Mouse (Mus musculus): Measurements from ENCODE around the gene Slain1. TPM values are rescaled to one million over a fixed set of nuclear protein-coding genes. Genes with fewer than 3 reads are reported as not detected.

Slain1 gene
- polyA plus RNA-seq, 1 experiment from 2014 or later = 15.4 TPM

DNA sequence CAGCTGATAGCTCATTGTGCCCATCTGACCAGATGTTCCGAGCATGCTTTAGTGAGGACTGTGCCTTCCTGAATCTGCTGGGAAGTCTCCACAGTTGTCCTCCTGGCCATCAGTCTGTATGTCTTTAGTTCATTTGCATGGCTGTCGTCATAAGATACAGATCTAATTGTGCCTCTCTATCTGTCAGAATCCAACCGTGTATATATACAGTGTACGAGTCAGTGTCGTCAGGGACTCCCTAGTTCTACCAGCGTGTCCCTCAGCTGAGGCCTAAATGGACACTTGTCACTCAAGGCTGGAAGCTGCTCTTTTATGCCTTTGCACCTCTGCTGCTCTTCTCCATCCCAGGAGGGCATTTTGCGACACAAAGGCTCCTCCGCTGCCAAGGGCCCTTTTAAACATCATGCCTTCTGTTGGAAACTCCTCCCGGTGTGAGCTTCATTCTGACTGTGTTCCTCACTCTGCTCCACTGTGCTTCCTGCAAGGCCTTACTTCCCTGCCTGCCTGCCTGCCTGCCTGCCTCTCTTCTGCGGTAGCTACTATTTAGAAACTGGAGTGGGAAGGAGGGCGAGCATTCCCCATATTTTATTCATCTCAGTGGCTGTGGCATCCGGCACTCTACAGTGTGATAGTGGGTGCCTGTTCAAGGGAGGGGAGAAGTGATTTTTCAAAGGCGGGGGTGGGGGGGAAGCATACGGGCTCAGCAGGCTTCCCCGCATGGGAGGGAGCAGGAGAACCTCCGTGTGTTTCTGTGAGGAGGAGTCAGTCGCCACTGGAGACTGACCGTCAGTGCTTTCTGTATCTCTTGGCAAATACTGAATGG is 29.6 kb downstream of the Slain1 start:
- H3K9me3 ChIP-seq = no peaks in the 10 kb centered on the region
- H3K9ac ChIP-seq = peak overlapping the region; percentile 60
- H3K27ac ChIP-seq = peak overlapping the region; percentile 86
- no peaks in the 10 kb centered on the region for H3K27me3 ChIP-seq
- H3K4me3 ChIP-seq = peak overlapping the region; percentile 16
- no peaks in the 10 kb centered on the region for H3K36me3 ChIP-seq
- peak; percentile 72 for ATAC-seq (ENCODE audit: low FRiP score)
- peak overlapping the region; percentile 41 for H3K4me2 ChIP-seq
- WGBS = 16% methylated on average over 18 of the region's 18 CpGs
- peaks cover 55% of the 10 kb centered on the region for H3K4me1 ChIP-seq (replicated peaks)

DNA sequence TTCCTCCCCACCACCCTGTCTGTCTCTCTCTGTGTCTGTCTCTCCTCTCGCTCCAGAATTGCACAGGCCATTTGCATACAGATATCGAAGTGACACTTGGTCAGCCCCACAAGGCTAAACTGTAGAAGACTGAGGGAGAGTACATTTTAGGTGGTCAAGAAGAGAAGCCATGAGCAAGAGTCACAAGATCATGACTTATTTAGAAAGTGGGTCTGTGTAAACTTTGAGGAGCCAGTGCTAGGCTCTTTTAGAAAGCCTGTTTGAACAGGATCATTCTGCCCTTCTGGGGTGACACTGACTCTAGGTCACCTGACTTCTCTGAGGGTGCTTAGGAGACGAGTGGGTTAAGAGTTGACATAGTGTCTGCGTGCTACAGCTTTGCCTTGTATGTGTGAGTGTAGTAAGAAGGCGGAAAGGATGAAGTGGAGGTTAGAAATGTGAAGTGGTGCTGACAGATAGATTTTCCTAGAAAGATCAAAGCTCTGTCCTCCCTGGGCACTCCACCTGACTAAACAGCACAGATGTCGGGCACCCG is 30.3 kb downstream of the Slain1 start:
- Histone ChIP-seq H3K27ac (peak overlapping the region; percentile 86), H3K4me2 (peak overlapping the region; percentile 41), H3K27me3 (no peaks in the 10 kb centered on the region), H3K4me1 (replicated peaks) (peaks cover 55% of the 10 kb centered on the region), H3K36me3 (no peaks in the 10 kb centered on the region), H3K9me3 (no peaks in the 10 kb centered on the region), H3K4me3 (no peak overlapping the region), H3K9ac (peak overlapping the region; percentile 60)
- 63% methylated on average over 7 of the region's 7 CpGs for WGBS
- 0 out of 2 replicates have a peak, but pooled peaks have one; percentile 16 for ATAC-seq (ENCODE audit: low FRiP score)

- WGBS = 37% methylated on average over 9 of the region's 9 CpGs
These were observed 32.8 kb downstream of the Slain1 start for GRCm38 (mm10) chr14:103682633-103683390.

GRCm38 (mm10) chr14:103686994-103687393 is 37.0 kb downstream of the Slain1 start:
- 99% methylated on average over 2 of the region's 2 CpGs for WGBS
- Histone ChIP-seq H3K4me3 (no peak overlapping the region), H3K27me3 (no peaks in the 10 kb centered on the region), H3K4me1 (replicated peaks) (peaks cover 15% of the 10 kb centered on the region), H3K36me3 (peaks cover 30% of the 10 kb centered on the region), H3K4me2 (no peak overlapping the region), H3K27ac (no peak overlapping the region), H3K9ac (no peak overlapping the region), H3K9me3 (no peaks in the 10 kb centered on the region)
- no peak for ATAC-seq (ENCODE audit: low FRiP score)

More at GRCm38 (mm10) chr14:103682633-103683390, 32.8 kb downstream of the Slain1 start:
- no peak overlapping the region for H3K4me3 ChIP-seq
- peaks cover 12% of the 10 kb centered on the region for H3K36me3 ChIP-seq
- no peaks in the 10 kb centered on the region for H3K9me3 ChIP-seq
- H3K27me3 ChIP-seq = no peaks in the 10 kb centered on the region
- H3K9ac ChIP-seq = no peak overlapping the region
- H3K27ac ChIP-seq = no peak overlapping the region
- no peak for ATAC-seq (ENCODE audit: low FRiP score)
- H3K4me1 ChIP-seq (replicated peaks) = peaks cover 55% of the 10 kb centered on the region
- H3K4me2 ChIP-seq = no peak overlapping the region; the same call in 1 of the 2 replicates

GRCm38 (mm10) chr14:103694295-103694694 is 44.3 kb downstream of the Slain1 start:
- Histone ChIP-seq H3K9ac (no peak overlapping the region), H3K4me1 (replicated peaks) (no peaks in the 10 kb centered on the region), H3K4me2 (no peak overlapping the region), H3K27ac (no peak overlapping the region), H3K4me3 (no peak overlapping the region), H3K9me3 (no peaks in the 10 kb centered on the region; the same call in 1 of the 2 replicates), H3K27me3 (no peaks in the 10 kb centered on the region), H3K36me3 (peaks cover 36% of the 10 kb centered on the region)
- peak; percentile 57; the same call in 1 of the 2 replicates for ATAC-seq (ENCODE audit: low FRiP score)
- WGBS = 54% methylated on average over 1 of the region's 1 CpGs

DNA sequence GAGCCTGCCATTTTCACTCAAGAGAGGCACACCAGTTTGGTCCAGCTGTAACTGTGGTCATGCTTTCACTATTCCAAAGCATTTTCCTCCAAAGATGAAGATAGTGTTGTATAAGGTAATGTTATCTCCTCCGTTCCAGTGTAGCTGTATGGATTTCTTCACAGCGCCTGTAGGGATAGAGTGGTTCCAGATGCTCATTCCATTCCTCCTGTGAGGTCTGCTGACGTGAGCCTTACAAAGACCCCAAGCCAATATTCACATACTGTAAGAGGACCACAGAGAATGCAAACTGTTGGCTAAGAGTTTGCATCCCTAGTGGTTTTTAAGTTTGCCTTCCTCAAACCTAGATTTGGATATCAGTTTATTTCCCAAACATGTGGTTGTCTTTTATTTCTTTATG is 45.6 kb downstream of the Slain1 start:
- 78% methylated on average over 3 of the region's 3 CpGs for WGBS

DNA sequence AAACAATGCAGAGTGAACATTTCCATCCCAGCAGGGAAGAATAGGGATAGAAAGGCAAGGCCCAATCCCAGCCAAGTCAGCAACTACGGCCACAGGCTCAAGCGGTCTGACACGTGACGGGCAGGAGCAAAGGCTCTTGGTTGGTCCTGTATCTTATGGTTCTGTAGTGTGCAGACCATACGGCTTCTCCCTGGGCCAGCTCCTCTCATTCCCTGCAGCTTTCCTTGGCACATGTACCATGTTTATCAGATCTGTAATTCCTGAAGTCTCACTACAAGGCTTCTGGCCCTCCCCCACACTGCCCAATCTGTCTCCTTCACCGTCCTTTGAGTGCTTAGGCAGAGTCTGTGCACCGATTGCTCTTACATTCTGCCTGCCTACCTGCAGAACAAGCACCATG is 47.1 kb downstream of the Slain1 start:
- peaks cover 48% of the 10 kb centered on the region for H3K36me3 ChIP-seq
- no peak overlapping the region for H3K27ac ChIP-seq
- ATAC-seq (ENCODE audit: low FRiP score) = no peak
- H3K4me1 ChIP-seq (replicated peaks) = no peaks in the 10 kb centered on the region
- H3K4me3 ChIP-seq = no peak overlapping the region
- no peaks in the 10 kb centered on the region for H3K27me3 ChIP-seq
- no peak overlapping the region for H3K9ac ChIP-seq
- H3K4me2 ChIP-seq = no peak overlapping the region
- 92% methylated on average over 7 of the region's 7 CpGs for WGBS
- no peaks in the 10 kb centered on the region; the same call in 1 of the 2 replicates for H3K9me3 ChIP-seq

More for the DNA sequence above, 45.6 kb downstream of the Slain1 start:
- Histone ChIP-seq H3K36me3 (peaks cover 37% of the 10 kb centered on the region), H3K4me2 (no peak overlapping the region), H3K27ac (no peak overlapping the region), H3K9ac (no peak overlapping the region), H3K4me3 (no peak overlapping the region), H3K4me1 (replicated peaks) (no peaks in the 10 kb centered on the region), H3K27me3 (no peaks in the 10 kb centered on the region), H3K9me3 (no peaks in the 10 kb centered on the region; the same call in 1 of the 2 replicates)
- ATAC-seq (ENCODE audit: low FRiP score) = no peak

DNA sequence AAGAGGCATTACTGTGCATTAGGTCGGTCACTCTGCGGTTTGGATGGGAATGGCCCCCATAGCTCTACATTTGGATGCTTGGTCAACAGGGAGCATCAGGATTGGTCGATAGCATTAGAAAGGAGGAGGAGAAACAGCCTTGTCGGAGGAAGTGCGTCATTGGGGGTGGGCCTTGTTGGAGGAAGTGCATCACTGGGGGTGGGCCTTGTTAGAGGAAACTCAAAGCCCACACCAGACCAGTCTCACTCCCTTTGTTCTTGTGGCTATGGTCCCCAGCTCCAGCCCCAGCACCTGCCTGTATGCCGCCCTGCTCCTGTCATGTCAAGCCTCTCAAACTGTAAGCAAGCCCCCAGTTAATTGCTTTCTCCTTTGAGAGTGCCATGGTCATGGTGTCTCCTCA is 49.3 kb downstream of the Slain1 start:
- WGBS = 94% methylated on average over 6 of the region's 6 CpGs

DNA sequence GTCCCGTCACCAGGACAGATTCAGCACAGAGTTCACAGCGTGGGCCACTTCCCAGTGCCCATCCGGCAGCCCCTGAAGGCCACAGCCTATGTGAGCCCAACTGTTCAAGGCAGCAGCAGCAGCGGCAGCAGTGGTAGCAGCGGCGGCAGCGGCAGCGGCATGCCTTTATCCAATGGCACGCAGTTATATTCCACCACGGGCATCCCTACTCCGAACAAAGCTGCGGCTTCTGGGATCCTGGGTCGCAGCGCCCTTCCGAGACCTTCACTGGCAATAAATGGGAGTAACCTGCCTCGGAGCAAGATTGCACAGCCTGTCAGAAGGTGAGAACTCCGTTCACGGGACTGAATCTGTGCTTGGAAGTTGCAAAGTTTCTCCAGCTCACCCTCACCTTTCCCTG is 52.5 kb downstream of the Slain1 start:
- WGBS = 95% methylated on average over 18 of the region's 18 CpGs
- Histone ChIP-seq H3K4me1 (replicated peaks) (no peaks in the 10 kb centered on the region), H3K4me3 (no peak overlapping the region), H3K36me3 (peaks cover 60% of the 10 kb centered on the region), H3K9ac (no peak overlapping the region), H3K4me2 (no peak overlapping the region), H3K27me3 (no peaks in the 10 kb centered on the region), H3K9me3 (no peaks in the 10 kb centered on the region; the same call in 1 of the 2 replicates), H3K27ac (no peak overlapping the region)
- no peak for ATAC-seq (ENCODE audit: low FRiP score)

More for the DNA sequence above, 49.3 kb downstream of the Slain1 start:
- Histone ChIP-seq H3K9ac (no peak overlapping the region), H3K4me1 (replicated peaks) (no peaks in the 10 kb centered on the region), H3K4me2 (no peak overlapping the region), H3K9me3 (no peaks in the 10 kb centered on the region; the same call in 1 of the 2 replicates), H3K27ac (no peak overlapping the region), H3K36me3 (peaks cover 65% of the 10 kb centered on the region), H3K4me3 (no peak overlapping the region), H3K27me3 (no peaks in the 10 kb centered on the region)
- ATAC-seq (ENCODE audit: low FRiP score) = no peak

GRCm38 (mm10) chr14:103704771-103705170 is 54.7 kb downstream of the Slain1 start:
- Histone ChIP-seq H3K4me3 (no peak overlapping the region), H3K27ac (no peak overlapping the region), H3K4me1 (replicated peaks) (no peaks in the 10 kb centered on the region), H3K4me2 (no peak overlapping the region), H3K27me3 (no peaks in the 10 kb centered on the region), H3K36me3 (peaks cover 52% of the 10 kb centered on the region), H3K9ac (no peak overlapping the region), H3K9me3 (no peaks in the 10 kb centered on the region)
- no peak for ATAC-seq (ENCODE audit: low FRiP score)
- WGBS = 81% methylated on average over 13 of the region's 13 CpGs

DNA sequence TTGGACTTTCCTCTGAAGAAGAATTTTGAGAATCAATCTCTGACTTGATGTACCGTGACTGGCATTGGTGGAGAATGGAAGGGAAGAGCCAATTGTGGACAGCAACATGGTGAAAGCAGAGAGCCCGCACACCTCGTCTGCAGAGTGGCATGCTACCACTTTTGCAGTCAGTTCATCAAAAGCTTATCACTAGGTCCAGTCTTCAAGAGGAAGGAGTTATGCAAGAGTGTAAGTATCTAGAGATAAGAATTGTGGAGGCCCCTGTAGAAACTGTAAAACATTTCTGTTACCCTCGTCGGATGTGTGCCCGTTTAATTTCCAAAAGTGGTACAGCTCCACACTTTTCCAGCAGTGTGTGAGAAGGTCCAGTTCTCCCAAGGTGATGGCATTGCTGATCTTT is 56.3 kb downstream of the Slain1 start:
- H3K36me3 ChIP-seq = peaks cover 43% of the 10 kb centered on the region

GRCm38 (mm10) chr14:103708601-103709000 is 58.6 kb downstream of the Slain1 start:
- Histone ChIP-seq H3K36me3 (peaks cover 26% of the 10 kb centered on the region), H3K9me3 (no peaks in the 10 kb centered on the region), H3K4me2 (no peak overlapping the region), H3K4me1 (replicated peaks) (no peaks in the 10 kb centered on the region), H3K27me3 (no peaks in the 10 kb centered on the region), H3K9ac (no peak overlapping the region), H3K4me3 (no peak overlapping the region), H3K27ac (no peak overlapping the region)
- no peak for ATAC-seq (ENCODE audit: low FRiP score)
- WGBS = 69% methylated on average over 2 of the region's 2 CpGs

More for the DNA sequence above, 56.3 kb downstream of the Slain1 start:
- Histone ChIP-seq H3K27me3 (no peaks in the 10 kb centered on the region), H3K4me1 (replicated peaks) (no peaks in the 10 kb centered on the region), H3K9ac (no peak overlapping the region), H3K9me3 (no peaks in the 10 kb centered on the region), H3K4me2 (no peak overlapping the region), H3K4me3 (no peak overlapping the region), H3K27ac (no peak overlapping the region)
- no peak for ATAC-seq (ENCODE audit: low FRiP score)
- 95% methylated on average over 6 of the region's 6 CpGs for WGBS

Data from hindbrain, embryonic 13.5 days (tissue).